Mouse (Mus musculus): Measurements from ENCODE around the gene Hist1h4d. TPM values are rescaled to one million over a fixed set of nuclear protein-coding genes. Genes with fewer than 3 reads are reported as not detected.
A peak's percentile ranks its signal among the peaks of the same experiment; 100 is the strongest.

Hist1h4d gene
- polyA plus RNA-seq, 2 experiments = 8.6 to 152 TPM

DNA sequence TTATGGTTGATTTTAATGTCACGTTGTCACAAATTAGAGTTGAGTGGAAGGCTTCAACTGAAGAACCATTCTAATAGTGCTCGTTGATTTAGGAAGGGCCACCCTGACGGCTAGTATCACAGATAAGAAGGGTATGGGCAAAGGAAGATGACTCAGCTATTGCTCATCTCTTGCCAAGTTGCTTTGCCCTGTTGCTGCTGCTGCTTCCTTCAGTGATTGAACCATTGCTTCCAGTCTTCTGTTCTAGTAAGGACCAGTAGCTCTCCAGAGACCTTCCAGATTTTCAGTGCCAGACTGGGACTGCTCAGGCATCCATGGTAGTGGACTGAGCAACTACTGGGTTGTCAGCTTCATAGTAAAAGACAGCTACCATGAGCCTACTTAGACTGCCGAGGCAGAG is 27.8 kb downstream of the Hist1h4d start:
- peak overlapping the region; percentile 94 for H3K27ac ChIP-seq
- peak overlapping the region; percentile 67 for H3K9ac ChIP-seq (replicated peaks)
- no peaks in the 10 kb centered on the region for H3K9me3 ChIP-seq (ENCODE audit: control insufficient read depth, low read length)
- no peaks in the 10 kb centered on the region for H3K36me3 ChIP-seq (replicated peaks; ENCODE audit: control insufficient read depth, insufficient read depth, low read depth)
- ATAC-seq (ENCODE audit: insufficient read depth) (peak; percentile 88), DNase-seq (ENCODE audit: low read depth in 3 of 3, low spot score in 3 of 3) (peak in 1 of 3 experiments; percentile 63)
- H3K4me1 ChIP-seq (replicated peaks; ENCODE audit: control insufficient read depth in 2 of 2, insufficient read depth in 2 of 2, low read length in 1 of 2) = peaks cover 21 to 22% of the 10 kb centered on the region in 2 experiments
- 16% methylated on average over 4 of the region's 4 CpGs for WGBS (ENCODE audit: insufficient replicate concordance)
- 0 out of 4 replicates have a peak overlapping the region, but pooled peaks of 1 of the 2 experiments have one; percentile 24 for H3K4me3 ChIP-seq (ENCODE audit: insufficient read depth in 1 of 2, low read depth in 2 of 2, low read length in 2 of 2)
- TF ChIP-seq CTCF (IDR thresholded peaks at IDR 0.05; ENCODE audit: low read depth) = no peak
- peak; percentile 63 for TF ChIP-seq EP300 (IDR thresholded peaks at IDR 0.05; ENCODE audit: low read depth)
- no peaks in the 10 kb centered on the region for H3K27me3 ChIP-seq (ENCODE audit: control insufficient read depth, insufficient read depth, low read length)
- peak overlapping the region; percentile 50 for H3K4me2 ChIP-seq (ENCODE audit: low read depth)

- no peaks in the 10 kb centered on the region for H3K27me3 ChIP-seq (ENCODE audit: control insufficient read depth, insufficient read depth, low read length)
- peak overlapping the region; percentile 94 for H3K27ac ChIP-seq
- H3K36me3 ChIP-seq (replicated peaks; ENCODE audit: control insufficient read depth, insufficient read depth, low read depth) = no peaks in the 10 kb centered on the region
- H3K9ac ChIP-seq (replicated peaks) = peak overlapping the region; percentile 67
- no peak overlapping the region for H3K4me3 ChIP-seq (ENCODE audit: insufficient read depth in 1 of 2, low read depth in 2 of 2, low read length in 2 of 2)
- 0 out of 2 replicates have a peak, but pooled peaks have one; percentile 2 for ATAC-seq (ENCODE audit: insufficient read depth)
- TF ChIP-seq EP300 (IDR thresholded peaks at IDR 0.05; ENCODE audit: low read depth) = no peak
- TF ChIP-seq CTCF (IDR thresholded peaks at IDR 0.05; ENCODE audit: low read depth) = peak; percentile 42
- peak overlapping the region; percentile 50 for H3K4me2 ChIP-seq (ENCODE audit: low read depth)
- H3K4me1 ChIP-seq (replicated peaks; ENCODE audit: control insufficient read depth in 2 of 2, insufficient read depth in 2 of 2, low read length in 1 of 2) = peaks cover 21 to 22% of the 10 kb centered on the region in 2 experiments
- H3K9me3 ChIP-seq (ENCODE audit: control insufficient read depth, low read length) = no peaks in the 10 kb centered on the region
- no peak for DNase-seq (ENCODE audit: low read depth in 3 of 3, low spot score in 3 of 3)
Observed at GRCm38 (mm10) chr13:23609844-23610243, 28.4 kb downstream of the Hist1h4d start.

DNA sequence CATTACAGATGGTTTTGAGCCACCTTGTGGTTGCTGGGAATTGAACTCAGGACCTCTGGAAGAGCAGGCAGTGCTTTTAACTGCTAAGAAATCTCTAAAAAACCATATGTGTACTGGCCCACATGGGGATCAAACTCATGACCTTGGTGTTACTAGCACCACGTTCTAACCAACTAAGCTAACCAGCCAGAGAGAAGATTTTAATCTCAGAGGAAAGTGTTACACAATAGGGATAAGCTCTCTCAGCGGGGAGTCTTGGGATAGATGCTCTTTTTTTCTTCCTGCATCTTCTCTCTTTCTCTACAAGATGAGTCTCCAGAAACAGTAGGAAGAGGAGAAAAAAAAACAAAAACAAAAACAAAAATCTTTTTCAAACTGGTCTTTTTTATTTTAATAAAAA is 29.0 kb downstream of the Hist1h4d start:
- DNase-seq (ENCODE audit: low read depth in 3 of 3, low spot score in 3 of 3) (no peak), ATAC-seq (ENCODE audit: insufficient read depth) (no peak)
- Histone ChIP-seq H3K4me2 (ENCODE audit: low read depth) (no peak overlapping the region), H3K4me3 (ENCODE audit: insufficient read depth in 1 of 2, low read depth in 2 of 2, low read length in 2 of 2) (no peak overlapping the region), H3K4me1 (replicated peaks; ENCODE audit: control insufficient read depth in 2 of 2, insufficient read depth in 2 of 2, low read length in 1 of 2) (peaks cover 21% of the 10 kb centered on the region in 2 experiments), H3K9me3 (ENCODE audit: control insufficient read depth, low read length) (no peaks in the 10 kb centered on the region), H3K27me3 (ENCODE audit: control insufficient read depth, insufficient read depth, low read length) (no peaks in the 10 kb centered on the region), H3K9ac (replicated peaks) (no peak overlapping the region), H3K27ac (peak overlapping the region; percentile 94), H3K36me3 (replicated peaks; ENCODE audit: control insufficient read depth, insufficient read depth, low read depth) (no peaks in the 10 kb centered on the region)
- WGBS (ENCODE audit: insufficient replicate concordance) = 47% methylated on average over 2 of the region's 2 CpGs
- no peak for TF ChIP-seq CTCF (IDR thresholded peaks at IDR 0.05; ENCODE audit: low read depth)
- TF ChIP-seq EP300 (IDR thresholded peaks at IDR 0.05; ENCODE audit: low read depth) = no peak

GRCm38 (mm10) chr13:23611638-23612037 is 30.2 kb downstream of the Hist1h4d start:
- H3K36me3 ChIP-seq (replicated peaks; ENCODE audit: control insufficient read depth, insufficient read depth, low read depth) = no peaks in the 10 kb centered on the region
- TF ChIP-seq EP300 (IDR thresholded peaks at IDR 0.05; ENCODE audit: low read depth) (no peak), CTCF (IDR thresholded peaks at IDR 0.05; ENCODE audit: low read depth) (no peak)
- no peak for ATAC-seq (ENCODE audit: insufficient read depth)
- no peaks in the 10 kb centered on the region for H3K9me3 ChIP-seq (ENCODE audit: control insufficient read depth, low read length)
- 91% methylated on average over 3 of the region's 3 CpGs for WGBS (ENCODE audit: insufficient replicate concordance)
- DNase-seq (ENCODE audit: low read depth in 3 of 3, low spot score in 3 of 3) = no peak
- peaks cover 21% of the 10 kb centered on the region in 2 experiments for H3K4me1 ChIP-seq (replicated peaks; ENCODE audit: control insufficient read depth in 2 of 2, insufficient read depth in 2 of 2, low read length in 1 of 2)
- no peak overlapping the region for H3K4me3 ChIP-seq (ENCODE audit: insufficient read depth in 1 of 2, low read depth in 2 of 2, low read length in 2 of 2)
- H3K27me3 ChIP-seq (ENCODE audit: control insufficient read depth, insufficient read depth, low read length) = no peaks in the 10 kb centered on the region
- H3K27ac ChIP-seq = no peak overlapping the region
- H3K4me2 ChIP-seq (ENCODE audit: low read depth) = no peak overlapping the region
- no peak overlapping the region for H3K9ac ChIP-seq (replicated peaks)

GRCm38 (mm10) chr13:23620056-23620732 is 38.8 kb downstream of the Hist1h4d start:
- Histone ChIP-seq H3K4me3 (ENCODE audit: insufficient read depth in 1 of 2, low read depth in 2 of 2, low read length in 2 of 2) (peak overlapping the region; percentile 71 to 90), H3K4me2 (ENCODE audit: low read depth) (peak overlapping the region; percentile 95), H3K9me3 (ENCODE audit: control insufficient read depth, low read length) (no peaks in the 10 kb centered on the region), H3K27me3 (ENCODE audit: control insufficient read depth, insufficient read depth, low read length) (peaks cover 2% of the 10 kb centered on the region), H3K27ac (peak overlapping the region; percentile 99), H3K36me3 (replicated peaks; ENCODE audit: control insufficient read depth, insufficient read depth, low read depth) (no peaks in the 10 kb centered on the region), H3K4me1 (replicated peaks; ENCODE audit: control insufficient read depth in 2 of 2, insufficient read depth in 2 of 2, low read length in 1 of 2) (peaks cover 12 to 16% of the 10 kb centered on the region in 2 experiments), H3K9ac (replicated peaks) (peak overlapping the region; percentile 98)
- whole genome bisulfite sequencing (ENCODE audit: insufficient replicate concordance) = 23% methylated on average over 12 of the region's 12 CpGs
- DNase-seq (ENCODE audit: low read depth in 3 of 3, low spot score in 3 of 3) = no peak
- ATAC-seq (ENCODE audit: insufficient read depth) = no peak
- no peak for TF ChIP-seq CTCF (IDR thresholded peaks at IDR 0.05; ENCODE audit: low read depth)

All from liver, embryonic 14.5 days (tissue).